Mouse (Mus musculus): ENCODE data around the gene Srpk1.
"Not testable (repeated sequence)": the region's sequence is repeated elsewhere in the genome, so short reads cannot be mapped to it uniquely, and the experiment has no call there.

Srpk1 gene

DNA sequence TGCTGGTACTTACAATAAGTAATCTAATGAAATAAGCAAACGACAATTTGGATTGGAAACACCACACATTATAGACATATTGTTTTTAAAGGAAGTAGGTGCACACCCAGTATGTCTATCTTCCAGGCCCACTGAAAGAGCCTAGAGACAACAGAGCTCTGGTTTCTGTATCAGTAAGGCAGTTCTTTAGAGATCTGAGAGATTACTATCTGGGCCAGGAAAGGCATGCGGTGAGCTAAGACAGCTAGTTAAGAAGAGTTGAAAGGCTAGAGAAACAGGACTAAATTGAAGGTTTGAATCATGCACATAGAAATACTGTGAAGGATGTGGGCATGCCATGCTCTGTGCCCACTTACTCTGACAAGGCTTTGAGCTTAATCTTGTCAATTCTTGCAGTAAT, 9.9 kb downstream of the Srpk1 start:
- DNase-seq: no peak

DNA sequence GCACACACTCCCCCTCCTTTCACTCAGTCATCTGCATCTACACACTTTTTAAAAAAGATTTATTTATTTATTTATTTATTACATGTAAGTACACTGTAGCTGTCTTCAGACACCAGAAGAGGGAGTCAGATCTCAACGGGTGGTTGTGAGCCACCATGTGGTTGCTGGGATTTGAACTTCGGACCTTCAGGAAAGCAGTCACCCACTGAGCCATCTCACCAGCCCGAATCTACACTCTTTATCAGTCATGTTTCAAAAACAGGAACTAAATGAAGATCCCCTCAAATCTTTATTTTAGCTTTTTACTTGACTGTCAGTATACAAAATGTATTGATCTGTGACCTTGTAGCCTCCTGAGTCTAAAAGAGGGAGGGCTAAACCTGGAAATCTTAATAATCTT, 13.0 kb downstream of the Srpk1 start:
- no peak for DNase-seq

DNA sequence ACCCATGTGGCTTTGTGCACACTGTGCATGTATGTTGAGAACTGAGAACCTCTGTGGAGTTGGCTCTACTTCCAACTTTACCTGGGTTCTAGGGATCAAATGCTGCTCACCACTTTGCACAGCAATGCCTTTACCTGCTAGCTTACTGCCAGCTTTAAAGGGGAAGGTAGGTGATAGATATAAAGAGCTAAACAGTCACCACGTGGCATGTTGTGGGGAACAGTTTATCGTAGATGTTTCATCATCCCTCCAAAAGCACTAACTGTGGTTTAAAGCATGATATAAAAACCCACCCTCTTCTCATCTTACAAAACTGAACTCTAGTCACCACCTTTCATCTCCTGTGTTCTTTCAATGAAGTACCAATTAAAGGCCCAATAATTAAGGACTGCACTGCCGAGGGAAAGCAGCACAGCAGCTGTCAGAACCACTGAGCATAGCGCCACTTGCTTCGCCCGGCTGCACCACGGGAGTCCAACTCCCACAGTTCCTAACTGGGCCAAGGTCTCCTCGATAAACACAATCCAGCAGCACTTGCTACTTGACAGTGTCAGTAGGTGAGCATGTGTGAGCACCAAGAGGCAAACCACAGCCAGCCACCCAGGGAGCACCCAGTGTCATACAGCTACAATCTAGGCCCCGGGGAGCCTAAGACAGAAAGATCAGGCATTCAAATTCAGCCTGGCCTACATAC, 20.8 kb downstream of the Srpk1 start:
- DNase-seq: peak; percentile 15 to 42

DNA sequence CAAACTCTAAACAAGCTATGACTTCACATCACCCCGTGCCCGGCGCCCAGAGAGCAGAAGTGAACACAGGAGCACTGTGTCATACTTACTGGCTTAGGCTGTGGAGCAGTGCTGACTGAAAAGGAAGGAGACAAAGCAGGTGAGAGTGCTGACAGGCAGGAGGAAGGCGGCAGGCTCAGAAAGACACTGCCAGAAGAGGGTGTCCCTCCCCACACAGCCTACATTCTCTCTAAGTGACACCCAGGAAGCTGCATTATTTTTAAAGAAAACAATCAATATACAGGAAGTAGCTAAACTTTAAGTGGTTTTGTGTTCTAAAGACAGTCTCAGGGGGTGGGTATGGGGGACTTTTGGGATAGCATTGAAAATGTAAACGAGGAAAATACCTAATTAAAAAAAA, 21.7 kb downstream of the Srpk1 start:
- no peak for DNase-seq

DNA sequence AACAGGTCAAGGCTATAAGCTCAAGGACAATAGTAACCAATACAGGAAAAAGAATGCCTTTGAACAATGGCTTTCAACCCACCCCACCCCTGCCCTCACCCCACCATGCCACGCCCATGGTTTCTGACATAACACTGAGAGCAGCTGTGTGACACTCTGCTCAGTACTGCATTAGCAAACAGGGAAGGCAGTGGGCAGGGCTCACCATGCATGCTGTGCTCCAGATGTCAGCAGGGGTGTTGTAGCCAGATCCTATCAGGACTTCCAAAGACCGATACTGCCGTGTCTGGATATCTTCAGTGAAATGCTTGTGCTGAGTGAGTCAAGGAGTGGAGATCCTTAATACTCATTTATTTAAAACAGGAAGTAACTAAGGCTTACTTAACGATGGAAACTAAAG, 28.5 kb downstream of the Srpk1 start:
- no peak for DNase-seq

DNA sequence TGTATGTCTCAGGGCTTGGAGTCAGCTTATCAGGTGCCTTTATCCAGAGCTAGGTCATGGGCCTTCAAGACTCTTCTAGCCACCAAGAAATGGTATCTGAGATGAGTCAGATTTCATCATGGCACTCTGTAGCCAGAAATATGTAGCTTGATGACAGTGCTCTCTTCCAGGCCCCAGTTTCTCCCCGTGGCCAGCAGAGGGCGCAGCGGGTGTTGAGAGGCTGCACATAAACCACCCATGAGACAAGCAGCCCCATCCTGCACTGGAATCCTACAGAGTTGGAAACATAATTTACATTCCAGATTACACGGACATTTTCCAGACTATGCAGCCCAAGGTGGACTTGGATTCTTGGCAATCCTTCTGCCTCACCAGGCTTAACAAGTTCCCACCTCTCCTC, 29.5 kb downstream of the Srpk1 start:
- peak; percentile 88 to 90 for DNase-seq

DNA sequence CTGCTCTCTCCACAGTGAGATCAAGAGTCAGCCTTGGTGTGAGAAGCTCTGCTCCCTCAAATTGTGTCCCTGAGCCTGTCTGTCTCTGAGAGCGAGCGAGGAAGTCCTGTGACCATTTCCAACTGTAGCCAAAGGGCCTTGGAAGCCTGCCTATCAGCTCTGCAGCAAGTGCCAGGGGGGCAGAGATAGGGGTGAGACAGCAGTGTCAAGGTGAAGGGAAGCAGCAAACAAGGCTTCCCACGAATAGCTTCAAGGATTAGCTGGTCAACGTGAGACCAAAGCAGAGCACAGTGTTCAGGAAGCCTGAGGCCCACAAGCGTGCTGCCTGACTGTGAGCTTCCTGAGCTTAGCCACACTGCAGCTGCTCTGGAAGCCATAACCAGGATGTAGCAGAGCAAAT, 31.0 kb downstream of the Srpk1 start:
- no peak for DNase-seq

DNA sequence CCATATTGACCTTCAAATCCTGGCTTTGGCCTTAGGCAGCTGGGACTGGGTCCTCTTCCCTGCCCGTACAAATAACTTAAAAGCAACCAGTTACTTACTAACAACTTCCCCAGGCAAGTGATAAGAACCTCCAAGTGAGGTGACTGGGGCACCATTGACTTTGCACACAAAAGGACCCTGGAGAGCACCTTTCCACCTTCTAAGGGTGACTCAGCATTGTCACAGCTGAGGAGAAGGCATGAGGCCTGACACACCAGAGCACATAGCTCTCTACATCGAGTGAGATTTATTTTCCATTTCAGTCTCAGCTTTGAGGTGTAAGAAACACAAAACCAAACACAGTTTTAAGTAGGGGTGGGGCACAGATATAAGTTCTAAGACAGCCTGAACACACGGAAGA, 31.9 kb downstream of the Srpk1 start:
- DNase-seq: no peak

DNA sequence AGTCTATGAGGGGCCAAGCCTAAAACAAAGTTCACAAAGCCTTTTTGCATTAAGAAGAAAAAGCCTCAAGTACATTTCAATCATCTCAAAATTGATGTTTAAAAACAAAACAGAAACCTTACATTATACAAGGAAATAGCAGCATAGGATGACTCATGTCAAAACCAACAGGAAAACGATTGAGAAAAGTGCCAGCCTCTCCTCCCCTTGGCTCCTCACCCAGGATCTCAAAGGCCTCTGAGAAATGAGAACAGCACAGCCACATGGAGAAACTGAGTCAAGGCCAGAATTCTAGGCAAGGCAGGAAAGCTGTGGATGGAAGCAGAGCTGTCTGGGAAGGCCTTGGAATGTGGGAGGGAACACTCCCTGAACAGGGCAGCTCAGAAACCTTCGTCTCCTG, 33.9 kb downstream of the Srpk1 start:
- DNase-seq: no peak

DNA sequence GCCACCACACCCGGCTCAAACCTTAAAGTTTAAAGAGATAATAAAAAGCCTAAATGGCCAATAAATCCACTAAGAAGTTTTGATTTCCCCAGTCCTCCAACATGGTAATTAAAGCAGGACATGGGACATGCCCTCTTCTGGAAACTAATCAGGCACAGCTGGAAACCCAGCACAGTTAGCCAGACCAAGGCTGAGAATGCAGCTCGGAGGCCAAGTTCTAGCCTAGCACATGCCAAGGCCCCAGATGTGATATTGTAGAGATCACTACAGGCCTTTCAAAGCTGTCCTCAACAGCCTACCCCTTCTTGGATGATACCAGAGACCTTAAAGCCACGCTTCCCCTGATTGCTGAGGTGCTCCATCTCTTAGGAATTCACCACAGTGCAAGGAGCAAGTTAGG, 36.0 kb downstream of the Srpk1 start:
- DNase-seq: peak in 1 of 2 experiments; percentile 22

DNA sequence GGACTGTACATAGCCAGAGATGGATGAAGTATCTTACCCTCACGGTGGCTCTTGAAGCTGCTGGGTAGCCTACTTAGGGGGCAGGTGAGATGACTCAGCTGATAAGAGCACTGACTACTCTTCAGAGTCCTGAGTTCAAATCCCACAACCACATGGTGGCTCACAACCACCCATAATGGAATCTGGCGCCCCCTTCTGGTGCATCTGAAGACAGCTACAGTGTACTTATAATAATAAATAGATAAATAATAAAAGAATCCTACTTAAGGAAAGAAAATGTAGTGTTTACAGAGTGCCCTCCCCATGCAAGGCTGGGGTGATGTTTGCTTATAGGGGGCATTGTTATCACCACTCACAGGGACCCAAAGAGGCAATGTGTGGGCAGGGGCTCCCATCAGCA, 41.5 kb downstream of the Srpk1 start:
- DNase-seq: no peak

DNA sequence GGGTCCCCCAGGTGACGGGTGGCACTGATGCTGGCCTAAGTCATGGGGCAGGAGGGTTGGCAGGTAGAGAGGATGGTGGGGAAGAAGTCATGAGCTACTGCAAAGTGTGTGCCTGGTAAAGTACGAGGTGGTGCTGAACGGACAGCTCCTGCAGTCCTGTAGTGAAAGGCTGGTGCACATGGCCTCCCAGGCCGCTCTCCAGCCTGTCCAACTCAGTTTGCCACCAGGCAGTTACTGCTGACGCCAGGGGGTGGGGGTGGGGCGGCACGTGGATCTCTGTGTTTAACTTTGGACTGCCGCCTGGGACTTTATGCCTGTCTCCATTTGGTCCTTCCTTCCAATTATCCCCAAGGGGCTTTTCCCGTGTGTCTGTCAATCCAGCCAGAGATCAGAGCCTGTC, 42.1 kb downstream of the Srpk1 start:
- peak; percentile 92 to 93 for DNase-seq

DNA sequence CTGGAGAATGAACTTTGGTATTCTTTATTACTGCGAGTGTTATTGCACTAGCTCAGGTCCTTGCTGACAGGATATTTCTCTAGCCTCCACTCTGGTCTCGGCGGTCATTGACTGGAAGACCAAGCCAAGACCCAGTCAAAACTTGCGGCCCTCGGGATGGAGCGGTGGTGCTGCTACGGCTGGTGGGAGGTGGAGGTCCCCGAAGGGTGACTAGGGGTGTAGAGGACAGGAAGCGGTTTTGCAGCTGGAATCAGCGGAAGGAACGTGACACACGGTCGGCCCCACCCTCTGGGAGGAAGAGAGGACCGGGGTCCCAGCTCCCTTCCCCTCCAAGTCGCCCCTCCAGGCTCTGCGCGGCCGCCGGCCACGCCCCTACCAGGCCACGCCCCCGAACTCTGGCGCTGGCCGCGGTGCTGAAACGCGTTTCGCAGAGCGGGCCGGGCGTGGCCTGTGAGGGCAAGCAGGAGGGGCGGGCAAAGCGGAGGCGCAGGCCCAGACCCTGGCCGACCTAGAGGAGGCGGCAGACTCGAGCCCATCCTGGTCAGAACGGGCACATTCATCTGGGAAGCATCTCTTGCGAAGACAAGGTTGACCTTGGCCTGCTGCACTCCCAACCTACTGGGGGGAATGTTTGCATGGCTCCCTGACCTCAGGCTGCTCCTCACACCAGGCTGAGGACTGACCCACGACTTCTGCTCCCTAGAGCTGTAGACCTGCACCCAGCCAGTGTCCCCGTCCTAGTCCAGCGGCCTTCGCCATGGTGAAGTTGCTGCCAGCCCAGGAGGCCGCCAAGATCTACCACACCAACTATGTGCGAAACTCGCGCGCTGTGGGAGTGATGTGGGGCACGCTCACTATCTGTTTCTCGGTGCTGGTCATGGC, 47.0 kb downstream of the Srpk1 start, which contains the start of gene Lhfpl5:
Gene Lhfpl5, plus strand, starts transcription at position 398 of the 882 bp plus-strand sequence.
- peak; percentile 81 for DNase-seq

DNA sequence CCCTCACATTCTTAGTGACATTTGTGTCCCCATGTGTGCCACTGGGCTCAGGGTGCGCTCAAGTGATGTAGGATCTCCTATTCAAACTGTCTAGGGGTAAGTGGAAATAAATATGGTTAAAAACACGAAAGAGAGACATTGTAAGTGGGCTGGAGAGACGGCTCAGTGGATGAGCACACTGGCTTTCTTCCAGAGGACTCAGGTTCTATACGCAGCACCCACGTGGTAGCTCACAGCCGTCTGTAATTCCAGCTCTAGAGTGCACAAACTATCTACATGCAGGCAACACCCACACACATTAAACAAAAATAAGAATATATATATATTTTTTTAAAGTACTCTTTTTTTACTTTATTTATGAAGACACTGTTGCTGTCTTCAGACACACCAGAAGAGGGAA, 49.6 kb downstream of the Srpk1 start:
- no peak for DNase-seq

DNA sequence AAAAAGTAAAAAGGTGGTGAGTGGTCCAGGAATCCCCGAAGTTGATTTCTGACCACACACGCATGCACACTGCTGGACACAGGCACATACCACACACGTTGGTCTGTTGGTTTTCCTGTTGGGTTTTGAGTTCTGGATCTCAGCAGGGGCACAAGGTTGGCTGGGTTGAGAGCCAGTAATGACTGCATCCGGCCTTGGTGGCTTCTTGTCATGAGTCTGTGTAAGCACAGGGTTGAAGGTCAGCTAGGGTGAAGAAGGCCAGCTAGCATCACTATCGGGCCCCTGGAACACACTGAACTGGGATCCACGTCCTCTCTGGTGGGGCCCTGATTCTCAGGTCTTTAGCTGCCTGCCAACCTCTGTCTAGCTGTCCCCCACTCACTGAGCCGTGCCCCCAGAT, 50.0 kb downstream of the Srpk1 start:
- DNase-seq: no peak

DNA sequence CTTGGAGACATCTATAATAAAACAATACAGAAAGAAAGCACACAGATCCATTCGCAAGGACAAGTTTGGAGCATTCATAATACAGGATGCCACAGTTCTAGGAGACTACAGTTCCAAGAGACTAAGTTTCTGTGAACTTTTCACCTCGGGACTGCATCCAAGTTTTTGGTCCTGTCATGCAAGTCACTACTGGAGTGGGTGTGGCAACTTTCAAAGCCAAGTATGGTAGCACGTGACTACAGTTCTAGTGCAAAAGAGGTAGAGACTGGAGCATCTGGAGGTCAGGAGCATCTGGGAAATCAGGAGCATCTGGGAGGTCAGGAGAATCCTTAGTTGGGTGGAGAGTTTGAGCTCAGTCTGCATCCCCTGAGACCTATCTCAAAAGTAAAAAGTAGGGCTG, 50.6 kb downstream of the Srpk1 start:
- DNase-seq: no peak

DNA sequence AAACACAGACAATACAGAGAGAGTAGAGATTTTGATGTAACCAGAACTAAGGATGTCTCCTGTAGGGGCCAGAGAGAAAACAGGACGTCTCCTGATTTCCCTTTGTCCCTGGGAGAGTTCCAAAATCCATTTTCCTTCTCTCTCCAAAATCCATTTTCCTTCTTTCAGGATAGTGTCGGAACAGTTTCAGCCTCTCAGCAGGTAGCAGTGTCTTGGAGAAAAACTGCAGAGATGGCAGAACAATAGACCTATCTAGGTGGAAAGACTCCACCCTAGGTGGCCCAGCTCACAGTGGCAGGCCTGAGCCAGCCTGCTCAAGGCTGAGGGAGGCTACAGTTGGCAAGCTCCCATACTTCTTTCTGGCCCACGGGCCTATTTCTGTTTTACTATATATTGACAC, 55.0 kb downstream of the Srpk1 start:
- DNase-seq: no peak

DNA sequence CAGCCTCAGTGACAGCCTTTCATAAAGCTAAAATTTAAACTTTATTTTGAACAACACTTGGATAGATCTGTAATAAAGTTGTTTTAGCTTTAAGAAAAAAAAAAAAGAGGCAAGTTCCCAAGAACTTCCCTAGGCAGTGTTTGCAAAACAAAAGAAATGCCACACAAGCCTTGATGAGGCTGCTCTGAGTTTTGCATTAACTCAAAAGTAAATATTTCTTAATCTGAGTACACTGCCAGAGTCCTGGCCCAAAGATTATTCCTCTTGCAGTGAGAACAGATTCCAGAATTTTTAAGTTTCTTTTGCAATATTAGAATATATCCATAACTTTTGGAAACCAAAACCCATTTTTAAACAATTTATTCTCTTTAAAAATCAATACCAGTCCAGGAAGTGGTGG, 57.3 kb downstream of the Srpk1 start:
- DNase-seq: no peak

DNA sequence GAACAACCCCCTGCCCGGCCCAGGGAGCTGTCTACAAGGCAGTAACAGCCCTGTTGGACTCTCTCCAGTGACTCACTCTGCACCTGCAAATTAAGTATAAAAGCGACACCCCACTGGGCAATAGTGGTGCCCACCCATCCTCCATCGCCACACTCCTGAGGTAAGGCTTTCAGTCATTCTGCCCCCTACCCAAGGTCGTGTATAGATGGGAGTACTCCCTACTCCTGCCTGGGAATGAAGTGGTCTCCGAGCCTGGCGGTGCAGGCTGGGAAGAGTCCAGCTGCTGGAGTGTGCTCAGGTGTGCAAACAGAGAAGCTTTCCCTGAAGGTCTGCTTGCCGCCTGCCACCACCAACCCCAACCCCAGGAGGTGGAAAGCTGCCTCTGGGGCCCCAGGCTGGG, 60.9 kb downstream of the Srpk1 start:
- DNase-seq: no peak

DNA sequence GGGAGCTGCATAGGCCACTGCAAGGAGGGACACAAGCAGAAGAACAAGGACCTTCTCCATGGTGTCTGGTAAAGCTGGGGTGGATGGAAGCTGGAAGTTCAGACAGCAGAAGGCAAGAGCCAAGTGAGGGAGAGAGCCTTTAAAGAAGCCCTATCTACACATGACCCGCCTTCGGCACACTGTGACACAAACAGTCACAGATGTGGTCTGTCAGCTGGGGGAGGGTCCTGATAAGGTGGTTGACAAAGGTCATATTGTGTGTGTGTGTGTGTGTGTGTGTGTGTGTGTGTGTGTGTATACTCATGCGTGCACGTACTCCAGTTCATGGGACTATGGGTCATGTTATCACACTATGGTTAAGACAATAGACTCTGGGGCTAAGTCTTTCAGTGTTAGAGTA, 61.9 kb downstream of the Srpk1 start, which contains the start of gene Clps:
Gene Clps, minus strand, starts transcription at position 169 of the 400 bp plus-strand sequence.
- no peak for DNase-seq

DNA sequence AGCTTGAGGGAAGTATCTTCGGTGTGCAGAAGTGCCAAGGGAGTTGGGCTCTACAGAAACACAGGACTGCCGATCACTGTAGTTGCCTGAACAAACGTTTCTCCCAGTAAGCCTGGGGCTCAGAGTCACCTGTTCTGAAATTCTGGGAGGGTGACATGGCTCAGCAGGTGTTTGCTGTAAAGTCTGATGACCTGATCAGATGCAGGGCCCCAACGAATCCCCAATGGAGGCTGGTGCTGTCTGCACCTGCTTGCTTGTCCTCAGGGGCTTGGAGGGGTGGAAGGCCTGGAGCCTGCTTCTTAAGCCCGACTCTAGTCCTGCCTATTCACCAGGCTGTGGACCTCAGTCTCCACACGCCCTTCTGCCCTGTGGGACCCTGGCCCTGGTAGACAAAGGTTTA, 64.7 kb downstream of the Srpk1 start:
- no peak for DNase-seq

DNA sequence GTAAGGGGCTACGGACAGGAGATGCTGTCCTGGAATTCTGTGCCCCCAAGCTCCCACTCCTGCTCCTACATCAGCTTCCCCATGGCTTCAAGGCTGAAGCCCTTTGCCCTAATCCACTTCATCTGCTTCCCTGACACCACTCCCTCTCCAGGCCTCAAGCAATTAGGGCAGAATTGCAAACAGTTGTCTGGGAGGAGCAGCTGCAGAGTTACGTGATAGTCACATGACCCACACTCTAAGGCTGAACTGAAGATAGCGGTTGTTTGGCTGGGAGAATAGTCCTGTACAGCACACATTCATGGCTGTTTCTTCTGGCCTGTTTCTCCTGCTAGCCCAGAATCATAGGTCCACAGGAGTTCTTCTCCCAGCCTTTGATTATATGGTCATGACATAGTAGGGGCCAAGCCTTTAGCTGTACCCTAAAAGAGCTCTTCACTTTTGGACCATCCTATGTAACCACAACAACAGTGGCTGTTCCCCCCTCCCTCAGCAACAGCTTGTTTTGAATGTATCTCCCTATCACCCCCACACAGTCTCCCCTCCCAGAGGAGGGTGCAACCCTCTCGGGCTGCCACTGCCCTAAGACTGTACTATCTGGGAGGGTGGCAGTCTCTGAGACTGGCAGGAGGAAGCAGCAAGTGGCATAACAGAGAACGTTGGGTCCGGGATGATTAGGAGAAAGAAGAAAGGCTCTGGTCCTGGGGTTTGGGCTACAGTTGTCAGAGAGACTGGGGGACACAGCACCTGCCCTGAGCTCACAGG, 65.7 kb downstream of the Srpk1 start:
- DNase-seq: no peak

DNA sequence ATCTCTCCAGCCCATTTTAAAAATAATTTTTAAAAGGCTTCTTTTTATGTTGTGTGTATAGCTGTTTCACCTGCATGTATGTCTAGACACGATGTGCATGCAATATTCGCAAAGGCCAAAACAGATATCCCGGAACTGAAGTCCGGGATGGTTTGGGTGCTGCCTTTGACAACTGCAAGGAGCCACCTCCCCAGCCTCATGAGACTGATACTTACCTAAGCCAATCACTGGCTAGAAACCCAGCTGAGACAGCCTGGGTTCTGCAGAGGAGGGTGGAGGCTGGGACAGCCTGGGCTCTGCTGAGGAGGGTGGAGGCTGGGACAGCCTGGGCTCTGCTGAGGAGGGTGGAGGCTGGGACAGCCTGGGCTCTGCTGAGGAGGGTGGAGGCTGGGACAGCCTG, 68.5 kb downstream of the Srpk1 start:
- not testable (repeated sequence) for DNase-seq
